Mouse (Mus musculus) MEL (cell line): Measurements from ENCODE around the gene Cox5a. TPM values are rescaled to one million over a fixed set of nuclear protein-coding genes. Genes with fewer than 3 reads are reported as not detected.
A peak's percentile ranks its signal among the peaks of the same experiment; 100 is the strongest.

Experiments used
- DNase-seq: peaks from one replicate; pipeline ENCODE4 v3.0.0; 2011; ENCODE audit warnings: low read depth, low spot score
- H3K27ac ChIP-seq: 2 replicates; pipeline ENCODE4 v1.5.1; 2012; ENCODE audit warnings: low read depth, mild to moderate bottlenecking, control low read depth, low read length, moderate library complexity; ENCODE audit not compliant: control insufficient read depth
- H3K27me3 ChIP-seq, 2 experiments: fragments of 150-350 bp in 1 of 2; sonication (generic) in 1 of 2; 2 replicates each; pipeline ENCODE4 v1.6.1; 2012; ENCODE audit warnings: low read length in 2 of 2, mild to moderate bottlenecking in 2 of 2, improper control_type of control experiment in 1 of 2, moderate library complexity in 1 of 2; ENCODE audit not compliant: insufficient read depth in 2 of 2, control insufficient read depth in 1 of 2
- H3K36me3 ChIP-seq, 2 experiments: 2 replicates each; pipeline ENCODE4 v1.6.1; 2012 to 2014; ENCODE audit warnings: low read length in 2 of 2, improper control_type of control experiment in 1 of 2, inconsistent platforms in 1 of 2, mild to moderate bottlenecking in 1 of 2; ENCODE audit not compliant: insufficient read depth in 2 of 2, control insufficient read depth in 1 of 2
- H3K4me1 ChIP-seq, 2 experiments: fragments of 150-350 bp in 1 of 2; sonication (generic) in 1 of 2; 2 replicates each; pipeline ENCODE4 v1.6.1; 2012; ENCODE audit warnings: low read length in 2 of 2, improper control_type of control experiment in 1 of 2, mild to moderate bottlenecking in 1 of 2; ENCODE audit not compliant: insufficient read depth in 2 of 2, control insufficient read depth in 1 of 2
- H3K4me3 ChIP-seq, 2 experiments: fragments of 150-350 bp in 1 of 2; sonication (generic) in 1 of 2; 2 replicates each; pipeline ENCODE4 v1.5.1; 2012; ENCODE audit warnings: low read depth in 2 of 2, low read length in 2 of 2, mild to moderate bottlenecking in 2 of 2, moderate library complexity in 2 of 2, control low read depth in 1 of 2, improper control_type of control experiment in 1 of 2; ENCODE audit not compliant: control insufficient read depth in 1 of 2, insufficient read depth in 1 of 2
- H3K79me2 ChIP-seq: 2 replicates; pipeline ENCODE4 v1.6.1; 2012; ENCODE audit warnings: mild to moderate bottlenecking, low read length, moderate library complexity; ENCODE audit not compliant: control insufficient read depth, poor library complexity, insufficient read depth
- H3K9ac ChIP-seq: 2 replicates; pipeline ENCODE4 v1.6.1; 2012; ENCODE audit warnings: low read depth, mild to moderate bottlenecking, control low read depth, low read length, moderate library complexity; ENCODE audit not compliant: control insufficient read depth, poor library complexity, severe bottlenecking
- H3K9me3 ChIP-seq: fragments of 150-350 bp; sonication (generic); replicated peaks from 2 replicates; pipeline ENCODE4 v1.6.1; 2012; ENCODE audit warnings: mild to moderate bottlenecking, low read length, improper control_type of control experiment, moderate library complexity; ENCODE audit not compliant: insufficient read depth
- E2F4 ChIP-seq: IDR thresholded peaks from 2 replicates; pipeline ENCODE4 v1.6.1; 2011; ENCODE audit warnings: low read depth, low read length, improper control_type of control experiment, borderline replicate concordance
- EP300 ChIP-seq, 2 experiments: IDR thresholded peaks; 2 replicates each; pipeline ENCODE4 v1.6.1; 2011; ENCODE audit warnings: improper control_type of control experiment in 2 of 2, low read length in 2 of 2, low read depth in 1 of 2, mild to moderate bottlenecking in 1 of 2
- GABPA ChIP-seq: IDR thresholded peaks from 2 replicates; pipeline ENCODE4 v1.6.1; 2012; ENCODE audit warnings: low read depth, mild to moderate bottlenecking, inconsistent platforms, low read length, improper control_type of control experiment, moderate library complexity
- JUND ChIP-seq: IDR thresholded peaks from 2 replicates; pipeline ENCODE4 v1.6.1; 2011; ENCODE audit warnings: low read depth, mild to moderate bottlenecking, improper control_type of control experiment, low read length
- KAT2A ChIP-seq: conservative IDR thresholded peaks from 2 replicates; pipeline ENCODE4 v1.6.1; 2012; ENCODE audit warnings: low read depth, low read length, improper control_type of control experiment, inconsistent platforms
- MAFK ChIP-seq: IDR thresholded peaks from 2 replicates; pipeline ENCODE4 v1.6.1; 2011; ENCODE audit warnings: low read depth, mild to moderate bottlenecking, low read length, improper control_type of control experiment, borderline replicate concordance
- MAX ChIP-seq: IDR thresholded peaks from 2 replicates; pipeline ENCODE4 v1.6.1; 2011; ENCODE audit warnings: low read length, improper control_type of control experiment
- MEF2A ChIP-seq: IDR thresholded peaks from 2 replicates; pipeline ENCODE4 v1.6.1; 2014; ENCODE audit warnings: low read depth, mild to moderate bottlenecking, inconsistent platforms, low read length, improper control_type of control experiment; ENCODE audit not compliant: poor library complexity, insufficient replicate concordance, severe bottlenecking; ENCODE audit errors: extremely low read depth
- MXI1 ChIP-seq: IDR thresholded peaks from 2 replicates; pipeline ENCODE4 v1.6.1; 2011; ENCODE audit warnings: mild to moderate bottlenecking, low read depth, low read length, improper control_type of control experiment
- MYB ChIP-seq: IDR thresholded peaks from 2 replicates; pipeline ENCODE4 v1.6.1; 2011; ENCODE audit warnings: mild to moderate bottlenecking, low read depth, low read length, improper control_type of control experiment
- MYC ChIP-seq: IDR thresholded peaks from 2 replicates; pipeline ENCODE4 v1.6.1; 2011; ENCODE audit warnings: low read depth, mild to moderate bottlenecking, low read length, improper control_type of control experiment, moderate library complexity
- NELFE ChIP-seq: IDR thresholded peaks from 2 replicates; pipeline ENCODE4 v1.6.1; 2011; ENCODE audit warnings: low read depth, low read length, improper control_type of control experiment
- POLR2A ChIP-seq, 2 experiments: IDR thresholded peaks; 2 replicates each; pipeline ENCODE4 v1.6.1; 2011 to 2012; ENCODE audit warnings: low read length in 2 of 2, mild to moderate bottlenecking in 2 of 2, control low read depth in 1 of 2, improper control_type of control experiment in 1 of 2, low read depth in 1 of 2, moderate library complexity in 1 of 2; ENCODE audit not compliant: control insufficient read depth in 1 of 2, insufficient read depth in 1 of 2, poor library complexity in 1 of 2
- POLR2AphosphoS5 ChIP-seq: IDR thresholded peaks from 2 replicates; pipeline ENCODE4 v1.6.1; 2012; ENCODE audit warnings: low read depth, borderline replicate concordance, mild to moderate bottlenecking, inconsistent platforms, low read length, moderate library complexity, mixed read lengths
- RAD21 ChIP-seq: IDR thresholded peaks from 2 replicates; pipeline ENCODE4 v1.6.1; 2011; ENCODE audit warnings: mild to moderate bottlenecking, low read depth, low read length, improper control_type of control experiment
- SIN3A ChIP-seq: IDR thresholded peaks from 2 replicates; pipeline ENCODE4 v1.6.1; 2012; ENCODE audit warnings: low read length, improper control_type of control experiment, inconsistent platforms
- TAL1 ChIP-seq: IDR thresholded peaks from 2 replicates; pipeline ENCODE4 v1.6.1; 2012; ENCODE audit warnings: mild to moderate bottlenecking, inconsistent platforms, low read length, moderate library complexity, mixed read lengths
- TBP ChIP-seq: IDR thresholded peaks from 2 replicates; pipeline ENCODE4 v1.8.0; 2011; ENCODE audit warnings: low read depth, low read length, improper control_type of control experiment
- TCF12 ChIP-seq: IDR thresholded peaks from 2 replicates; pipeline ENCODE4 v1.6.1; 2014; ENCODE audit warnings: low read depth, mild to moderate bottlenecking, inconsistent platforms, low read length, improper control_type of control experiment, moderate library complexity
- UBTF ChIP-seq: IDR thresholded peaks from 2 replicates; pipeline ENCODE4 v1.6.1; 2012; ENCODE audit warnings: low read depth, mild to moderate bottlenecking, inconsistent platforms, low read length, improper control_type of control experiment, moderate library complexity, borderline replicate concordance; ENCODE audit not compliant: insufficient read depth
- USF1 ChIP-seq: IDR thresholded peaks from 2 replicates; pipeline ENCODE4 v1.6.1; 2014; ENCODE audit warnings: low read depth, mild to moderate bottlenecking, inconsistent platforms, low read length, improper control_type of control experiment, moderate library complexity
- USF2 ChIP-seq, 2 experiments: IDR thresholded peaks; 2 replicates each; pipeline ENCODE4 v1.6.1; 2011 to 2012; ENCODE audit warnings: improper control_type of control experiment in 2 of 2, low read length in 2 of 2, borderline replicate concordance in 1 of 2, inconsistent platforms in 1 of 2, low read depth in 1 of 2, mild to moderate bottlenecking in 1 of 2; ENCODE audit not compliant: insufficient read depth in 1 of 2
- ZC3H11A ChIP-seq: IDR thresholded peaks from 2 replicates; pipeline ENCODE4 v1.6.1; 2012; ENCODE audit warnings: low read depth, mild to moderate bottlenecking, inconsistent platforms, low read length, improper control_type of control experiment
- ZKSCAN1 ChIP-seq: IDR thresholded peaks from 2 replicates; pipeline ENCODE4 v1.6.1; 2012; ENCODE audit warnings: low read depth, mild to moderate bottlenecking, inconsistent platforms, low read length, improper control_type of control experiment, moderate library complexity
- ZNF384 ChIP-seq: IDR thresholded peaks from 2 replicates; pipeline ENCODE4 v1.6.1; 2012; ENCODE audit warnings: low read depth, mild to moderate bottlenecking, inconsistent platforms, low read length, improper control_type of control experiment
- polyA plus RNA-seq, 2 experiments: library from polyadenylated mRNA; stranded (reverse) in 1 of 2; unstranded in 1 of 2; fragments of >175 nt in 1 of 2; fragments of >200 nt in 1 of 2; gene quantifications; 2 replicates each; pipeline versions ENCODE4 v1.2.1 to v1.2.4; 2012; ENCODE audit warnings: low replicate concordance in 2 of 2, low read depth in 1 of 2; ENCODE audit not compliant: insufficient read length in 2 of 2, insufficient read depth in 1 of 2, missing spikeins in 1 of 2
- total RNA-seq: library from RNA; depleted of rRNA; stranded (reverse); fragments of 300-350 nt; gene quantifications from 2 replicates; pipeline ENCODE4 v1.2.3, GENCODE M21; 2012

The Cox5a gene
- total and polyA plus RNA-seq, 3 experiments, result 367 to 400 TPM; not detected in 1

DNA sequence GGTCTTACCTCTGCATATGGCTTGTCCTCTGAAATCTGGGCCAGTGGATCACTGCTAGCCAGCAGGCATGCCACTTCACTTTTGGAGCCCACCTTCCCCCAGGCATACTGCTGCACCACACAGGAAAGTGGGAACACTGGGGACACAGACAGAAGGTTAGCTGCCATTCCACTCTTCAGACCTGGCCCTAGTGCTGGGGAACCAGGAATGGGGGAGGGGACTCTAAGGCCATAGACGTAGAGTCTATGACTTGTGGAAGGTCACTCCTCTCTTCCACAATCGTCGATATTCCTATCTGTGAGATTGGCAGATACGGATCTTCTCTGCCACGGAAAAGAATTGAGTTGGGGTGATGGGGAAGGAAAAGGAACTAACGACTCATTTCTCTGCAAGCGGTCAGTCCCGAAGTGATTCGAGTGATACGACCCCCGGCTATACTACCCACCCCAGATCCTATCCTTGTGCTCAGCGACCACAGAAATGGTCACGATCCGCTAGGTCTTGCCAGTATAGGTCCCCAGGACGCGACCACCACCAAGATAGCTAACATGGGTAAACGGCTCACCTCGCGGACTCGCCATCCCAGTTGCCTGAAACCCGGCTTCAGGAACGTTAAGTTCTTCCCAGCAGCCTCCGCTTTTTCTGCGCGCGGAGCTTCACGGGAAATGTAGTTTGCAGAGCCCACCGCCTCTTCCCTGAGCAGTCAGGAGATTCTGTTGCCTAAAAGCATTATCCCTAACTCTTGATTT, 31.2 kb downstream of the Cox5a start, which contains the start of gene Mpi (continued):
- TF ChIP-seq TAL1 (no peak), MXI1 (no peak; the same call in 1 of the 2 replicates), GABPA (no peak), NELFE (peak; percentile 75)

DNA sequence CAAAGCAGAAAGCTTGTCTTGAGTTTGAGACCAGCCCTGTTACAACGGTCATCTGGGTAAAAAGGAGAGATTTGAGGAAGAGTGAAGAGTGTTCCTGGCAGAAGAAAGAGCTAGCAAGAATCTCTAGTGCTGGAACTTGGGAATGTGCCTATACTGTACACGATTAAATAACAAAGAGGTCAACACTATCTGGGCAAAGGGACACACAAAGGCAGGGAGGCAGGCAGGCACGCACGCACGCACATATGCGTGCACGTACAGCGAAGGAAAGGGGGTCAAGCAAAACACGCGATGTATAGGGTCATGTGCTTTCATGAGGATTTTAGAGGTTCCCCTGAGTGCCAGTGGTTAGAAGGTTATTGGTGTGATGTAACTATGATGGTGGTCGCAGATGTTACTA, 32.0 kb downstream of the Cox5a start:
- H3K79me2 ChIP-seq, result no peaks in the 10 kb centered on the region; the same call in 1 of the 2 replicates
- H3K4me1 ChIP-seq, result peaks cover 0 to 8% of the 10 kb centered on the region in 2 experiments; a peak in 2 of 4 replicates
- H3K36me3 ChIP-seq, result peaks cover 0 to 4% of the 10 kb centered on the region in 2 experiments; a peak in 2 of 4 replicates
- peak overlapping the region in 1 of 2 experiments; percentile 93; a peak in 2 of 4 replicates for H3K4me3 ChIP-seq
- no peak for DNase-seq
- H3K9ac ChIP-seq, result no peak overlapping the region
- H3K27ac ChIP-seq, result no peak overlapping the region
- H3K27me3 ChIP-seq, result no peaks in the 10 kb centered on the region
- no peak for TF ChIP-seq TAL1
- no peak for TF ChIP-seq UBTF
- no peak for TF ChIP-seq ZC3H11A
- no peak for TF ChIP-seq SIN3A
- no peak for TF ChIP-seq MAFK
- no peak for TF ChIP-seq E2F4
- no peak for TF ChIP-seq JUND
- TF ChIP-seq ZKSCAN1, result no peak
- H3K9me3 ChIP-seq, result no peaks in the 10 kb centered on the region

DNA sequence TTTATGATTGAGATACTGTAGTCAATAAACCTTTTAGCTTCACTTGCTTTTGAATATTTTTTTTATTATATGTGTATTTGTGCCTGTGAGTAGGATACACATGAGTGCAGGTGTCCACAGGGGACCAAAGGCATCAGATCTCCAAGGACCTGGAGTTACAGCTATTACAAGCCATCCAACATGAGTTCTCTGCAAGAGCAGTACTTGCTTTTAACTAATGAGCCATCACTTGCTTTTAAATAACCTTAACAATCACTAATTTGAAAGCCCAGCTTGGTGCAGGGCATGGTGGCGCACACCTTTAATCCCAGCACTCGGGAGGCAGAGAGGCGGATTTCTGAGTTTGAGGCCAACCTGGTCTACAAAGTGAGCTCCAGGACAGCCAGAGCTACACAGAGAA, 33.7 kb downstream of the Cox5a start:
- TF ChIP-seq MYC, result no peak
- TF ChIP-seq KAT2A, result no peak
- no peak for TF ChIP-seq MXI1
- no peak for TF ChIP-seq USF2 (IDR thresholded peaks at IDR 0.05; ENCODE audit: borderline replicate concordance in 1 of 2, insufficient read depth in 1 of 2, low read depth in 1 of 2, low read length in 2 of 2)
- TF ChIP-seq TBP, result no peak
- no peak for TF ChIP-seq EP300 (IDR thresholded peaks at IDR 0.05; ENCODE audit: low read depth in 1 of 2, low read length in 2 of 2)
- no peak for TF ChIP-seq ZNF384
- no peak for TF ChIP-seq ZC3H11A
- no peak for TF ChIP-seq MEF2A
- no peak for TF ChIP-seq RAD21
- no peak for TF ChIP-seq POLR2AphosphoS5
- TF ChIP-seq SIN3A, result no peak
- no peak for TF ChIP-seq TCF12
- TF ChIP-seq POLR2A (IDR thresholded peaks at IDR 0.05; ENCODE audit: control insufficient read depth in 1 of 2, insufficient read depth in 1 of 2, low read depth in 1 of 2, low read length in 2 of 2, poor library complexity in 1 of 2), result no peak
- no peak for TF ChIP-seq MAX
- TF ChIP-seq MYB, result no peak
- no peak for TF ChIP-seq USF1
- H3K9me3 ChIP-seq, result no peaks in the 10 kb centered on the region

More for the DNA sequence above, 33.7 kb downstream of the Cox5a start:
- no peak for DNase-seq
- Histone ChIP-seq H3K4me3 (no peak overlapping the region), H3K4me1 (peaks cover 0 to 11% of the 10 kb centered on the region in 2 experiments; a peak in 2 of 4 replicates), H3K27ac (no peak overlapping the region), H3K36me3 (peaks cover 0 to 6% of the 10 kb centered on the region in 2 experiments; a peak in 2 of 4 replicates), H3K9ac (no peak overlapping the region), H3K79me2 (no peaks in the 10 kb centered on the region; the same call in 1 of the 2 replicates), H3K27me3 (no peaks in the 10 kb centered on the region)
